Mouse (Mus musculus): ENCODE measurements around the gene Ncapg. TPM values are rescaled to one million over a fixed set of nuclear protein-coding genes. Genes with fewer than 3 reads are reported as not detected.

Gene Ncapg
- polyA plus RNA-seq, 1 experiment from 2014 or later, result 42.3 TPM

DNA sequence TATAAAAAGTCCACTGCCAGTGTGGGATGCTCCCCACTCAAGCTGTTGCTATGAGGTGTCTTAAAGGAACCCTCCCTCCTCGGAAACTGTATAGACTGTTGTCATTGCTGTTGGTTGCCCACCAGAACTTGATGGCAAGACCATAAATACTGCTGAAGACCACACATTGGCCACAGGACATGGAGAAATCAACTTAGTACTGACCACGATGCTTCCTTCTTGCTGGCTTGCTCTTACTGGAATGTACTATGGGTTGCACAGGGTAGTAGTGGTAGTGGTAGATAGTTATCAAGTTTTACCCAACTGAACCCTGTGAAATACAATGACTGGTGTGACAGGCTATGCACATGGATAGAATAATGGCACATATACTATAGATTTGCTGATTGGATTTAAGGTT, 37.1 kb downstream of the Ncapg start:
- H3K4me3 ChIP-seq (replicated peaks), result no peak overlapping the region
- H3K9me3 ChIP-seq, result no peaks in the 10 kb centered on the region
- H3K27ac ChIP-seq, result no peak overlapping the region
- no peaks in the 10 kb centered on the region for H3K27me3 ChIP-seq (replicated peaks)
- WGBS, result 89% methylated on average over 2 of the region's 2 CpGs
- no peak for ATAC-seq (ENCODE audit: insufficient read depth, low FRiP score, low read depth)
- H3K36me3 ChIP-seq, result no peaks in the 10 kb centered on the region
- no peak overlapping the region for H3K4me2 ChIP-seq
- H3K9ac ChIP-seq, result no peak overlapping the region
- H3K4me1 ChIP-seq, result no peaks in the 10 kb centered on the region

DNA sequence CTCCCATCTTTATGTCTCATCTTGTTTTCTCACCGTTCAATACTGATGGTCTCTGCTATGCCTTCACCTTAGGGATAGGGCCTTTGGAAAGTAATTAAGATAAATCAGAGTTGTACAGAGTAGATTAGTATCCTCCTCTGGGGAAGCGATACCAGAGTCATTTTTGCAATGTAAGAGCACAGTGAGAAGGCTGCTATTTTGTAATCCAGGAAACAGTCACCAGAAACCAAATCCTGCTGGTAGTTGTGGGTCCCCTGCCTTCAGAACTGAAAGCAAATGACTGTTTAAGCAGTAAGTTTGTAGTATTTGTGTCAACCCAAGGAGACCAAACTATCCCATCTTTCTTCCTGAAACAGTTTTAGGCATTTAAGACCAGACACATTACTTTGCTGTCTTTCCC, 39.9 kb downstream of the Ncapg start:
- H3K9ac ChIP-seq, result no peak overlapping the region
- no peaks in the 10 kb centered on the region for H3K9me3 ChIP-seq
- no peaks in the 10 kb centered on the region for H3K4me1 ChIP-seq
- H3K27ac ChIP-seq, result no peak overlapping the region
- no peak overlapping the region for H3K4me3 ChIP-seq (replicated peaks)
- 90% methylated on average over 2 of the region's 2 CpGs for WGBS
- no peaks in the 10 kb centered on the region for H3K36me3 ChIP-seq
- no peaks in the 10 kb centered on the region for H3K27me3 ChIP-seq (replicated peaks)
- no peak overlapping the region for H3K4me2 ChIP-seq
- ATAC-seq (ENCODE audit: insufficient read depth, low FRiP score, low read depth), result no peak

DNA sequence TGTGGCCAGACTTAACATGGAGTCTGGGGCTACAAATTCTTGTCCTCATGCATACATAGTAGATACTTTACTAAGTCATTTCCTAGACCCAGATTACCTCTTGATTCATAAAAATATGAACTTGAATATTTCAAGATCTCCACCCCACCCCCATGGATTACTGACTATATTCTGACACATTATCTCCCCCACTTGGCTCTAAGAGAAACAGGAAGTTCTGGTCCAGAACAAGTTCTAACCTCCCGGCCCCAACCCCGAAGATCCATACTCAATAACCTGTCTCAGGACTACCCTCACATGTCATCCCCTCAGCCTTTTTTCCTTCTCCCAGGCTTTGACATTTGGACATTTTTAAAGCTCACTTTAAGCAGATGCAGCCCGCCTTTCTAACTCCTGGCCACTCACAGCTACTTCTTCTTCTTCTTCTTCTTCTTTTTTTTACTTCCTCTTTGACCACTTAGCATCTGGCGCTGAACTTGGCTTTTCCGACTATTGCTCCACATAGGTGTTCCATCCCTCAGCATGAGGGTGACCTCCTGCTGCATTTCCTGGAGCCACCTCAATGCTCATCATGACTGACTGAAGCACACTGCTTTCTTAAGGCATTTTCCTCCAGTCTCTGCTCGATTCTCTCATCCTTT, 49.2 kb downstream of the Ncapg start:
- H3K4me3 ChIP-seq (replicated peaks), result no peak overlapping the region
- no peak for ATAC-seq (ENCODE audit: insufficient read depth, low FRiP score, low read depth)
- H3K27ac ChIP-seq, result no peak overlapping the region
- no peaks in the 10 kb centered on the region for H3K9me3 ChIP-seq
- WGBS, result 87% methylated on average over 6 of the region's 6 CpGs
- H3K9ac ChIP-seq, result no peak overlapping the region
- no peak overlapping the region for H3K4me2 ChIP-seq
- H3K27me3 ChIP-seq (replicated peaks), result no peaks in the 10 kb centered on the region
- H3K4me1 ChIP-seq, result no peaks in the 10 kb centered on the region
- H3K36me3 ChIP-seq, result no peaks in the 10 kb centered on the region

DNA sequence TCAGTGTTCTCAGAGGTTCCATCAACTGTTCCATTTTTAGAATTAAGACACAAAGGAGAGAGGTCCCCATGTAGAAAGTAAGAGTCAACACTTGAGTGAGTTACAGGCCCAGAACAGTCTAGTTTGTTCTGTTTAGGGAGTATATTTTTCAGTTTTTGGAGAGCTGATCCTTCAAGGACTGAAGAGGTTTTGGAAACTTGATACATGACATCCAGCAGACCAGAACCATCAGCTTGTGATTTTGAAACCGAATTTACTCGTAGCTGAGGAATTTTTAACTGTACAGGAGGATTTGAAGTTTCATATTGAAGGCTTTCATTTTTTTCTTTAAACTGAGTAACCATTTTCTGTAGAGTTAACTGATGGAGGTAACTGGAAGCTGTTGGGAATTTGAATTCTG, 64.0 kb downstream of the Ncapg start:
- Histone ChIP-seq H3K4me3 (replicated peaks) (no peak overlapping the region), H3K4me2 (no peak overlapping the region), H3K36me3 (0 out of 2 replicates have a peak, but pooled peaks cover 3% of the 10 kb centered on the region), H3K9me3 (no peaks in the 10 kb centered on the region), H3K9ac (no peak overlapping the region), H3K27ac (no peak overlapping the region), H3K27me3 (replicated peaks) (no peaks in the 10 kb centered on the region), H3K4me1 (no peaks in the 10 kb centered on the region)
- no peak for ATAC-seq (ENCODE audit: insufficient read depth, low FRiP score, low read depth)
- 79% methylated on average over 2 of the region's 2 CpGs for WGBS

DNA sequence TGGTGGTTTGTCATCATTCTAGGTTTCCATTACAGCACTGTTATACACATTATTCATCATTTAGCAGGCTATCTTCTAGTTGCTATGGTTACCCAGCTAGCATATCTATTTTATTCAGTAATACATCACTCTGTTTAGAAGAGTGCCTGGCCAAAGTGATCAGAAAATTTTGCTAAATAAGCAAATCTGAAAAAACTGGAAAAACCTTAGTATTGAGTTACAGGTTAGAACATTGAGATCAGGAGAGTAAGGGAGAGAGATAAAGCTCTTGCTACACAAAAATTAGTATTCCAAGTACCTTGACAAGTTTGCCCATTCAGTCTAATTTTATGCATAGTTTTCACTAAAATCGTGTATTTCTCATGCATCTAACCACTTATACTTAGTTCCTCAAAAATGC, 68.2 kb downstream of the Ncapg start:
- H3K27ac ChIP-seq, result no peak overlapping the region
- H3K9me3 ChIP-seq, result no peaks in the 10 kb centered on the region
- H3K36me3 ChIP-seq, result 0 out of 2 replicates have a peak, but pooled peaks cover 3% of the 10 kb centered on the region
- no peak overlapping the region for H3K4me3 ChIP-seq (replicated peaks)
- ATAC-seq (ENCODE audit: insufficient read depth, low FRiP score, low read depth), result no peak
- WGBS, result 79% methylated on average over 1 of the region's 1 CpGs
- H3K9ac ChIP-seq, result no peak overlapping the region
- no peak overlapping the region for H3K4me2 ChIP-seq
- no peaks in the 10 kb centered on the region for H3K27me3 ChIP-seq (replicated peaks)
- no peaks in the 10 kb centered on the region for H3K4me1 ChIP-seq

Other genes starting within 250 kb of the Ncapg start
- 132 and 158 TPM in 2 replicates for gene Qdpr, start 219.7 kb upstream of the Ncapg start, polyA plus RNA-seq (2015; fragmentation: Nextera tagmentation; extraction: Ambion mirVana)
- gene Clrn2, start 216.2 kb upstream of the Ncapg start, polyA plus RNA-seq (2015; fragmentation: Nextera tagmentation; extraction: Ambion mirVana), result not detected in 2 replicates
- 88.3 and 92.9 TPM in 2 replicates for gene Lap3, start 176.5 kb upstream of the Ncapg start, polyA plus RNA-seq (2015; fragmentation: Nextera tagmentation; extraction: Ambion mirVana)
- gene Med28, start 149.7 kb upstream of the Ncapg start, polyA plus RNA-seq (2015; fragmentation: Nextera tagmentation; extraction: Ambion mirVana), result 220 and 221 TPM in 2 replicates
- gene Fam184b, start 30.3 kb upstream of the Ncapg start, polyA plus RNA-seq (2015; fragmentation: Nextera tagmentation; extraction: Ambion mirVana), result 3.1 and 3.4 TPM in 2 replicates
- 27.4 and 30.1 TPM in 2 replicates for gene Lcorl, start 187.7 kb downstream of the Ncapg start, polyA plus RNA-seq (2015; fragmentation: Nextera tagmentation; extraction: Ambion mirVana)

Measured in stomach, embryonic 15.5 days (tissue).